Mouse (Mus musculus) WW6 (cell line): ENCODE measurements around the gene Galns.

Experiments
- DNase-seq: peaks from one replicate; pipeline ENCODE4 v3.0.0-alpha.2; 2013; ENCODE audit warnings: low read depth, low spot score

Galns gene

DNA sequence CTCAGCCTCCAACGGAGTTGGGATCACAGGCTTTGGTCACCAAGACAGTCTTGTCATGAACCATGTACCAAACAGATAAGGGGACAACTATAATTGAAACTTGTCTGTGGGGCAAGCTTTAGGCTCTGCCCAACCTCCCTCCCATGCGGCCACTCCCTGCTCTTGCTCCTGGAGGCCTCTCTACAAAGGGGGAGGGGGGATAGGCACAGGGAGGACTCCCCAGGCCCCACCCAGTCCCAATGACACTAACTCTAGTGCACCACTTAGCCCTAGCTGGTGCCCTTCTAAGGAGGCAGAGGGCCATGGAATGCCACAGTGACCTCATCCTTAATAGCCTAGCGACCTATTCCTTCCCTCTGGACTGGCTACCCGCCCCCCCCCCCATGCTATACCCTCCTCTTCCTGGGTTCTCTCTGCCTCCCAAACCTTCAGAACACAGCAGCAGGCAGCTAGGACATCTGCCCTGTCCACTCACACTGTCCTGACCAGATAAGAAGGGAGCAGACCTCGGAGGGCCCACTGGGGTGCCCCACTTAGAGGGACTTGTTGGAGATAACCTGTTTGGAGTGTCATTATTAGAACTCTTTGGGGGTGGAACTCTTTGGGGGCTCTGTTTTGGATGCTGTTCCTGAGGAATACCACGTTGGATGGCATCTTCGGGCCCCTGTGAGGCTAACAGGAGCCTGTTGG is 65.1 kb downstream of the Galns start:
- DNase-seq, result no peak

DNA sequence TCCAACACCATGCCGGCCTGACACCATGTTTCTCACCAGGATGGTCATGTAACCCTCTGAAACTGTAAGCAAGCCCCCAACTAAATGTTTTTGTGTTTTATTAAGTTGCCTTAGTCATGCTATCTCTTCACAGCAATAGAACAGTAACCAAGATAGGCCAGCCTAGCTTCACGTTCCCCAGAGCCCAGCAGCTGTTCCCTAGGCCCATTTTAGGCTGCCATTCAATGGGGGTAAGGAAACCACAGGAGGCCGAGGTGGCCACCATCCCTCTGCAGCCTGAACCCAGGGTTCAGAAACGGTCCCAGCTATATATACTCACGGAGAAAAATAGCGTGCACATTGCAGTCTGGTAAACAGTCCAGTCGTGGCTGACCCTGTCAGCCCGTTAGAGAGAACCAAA is 67.1 kb downstream of the Galns start:
- DNase-seq, result no peak

- no peak for DNase-seq
Measured at GRCm38 (mm10) chr8:122538310-122539076, 72.8 kb downstream of the Galns start.

DNA sequence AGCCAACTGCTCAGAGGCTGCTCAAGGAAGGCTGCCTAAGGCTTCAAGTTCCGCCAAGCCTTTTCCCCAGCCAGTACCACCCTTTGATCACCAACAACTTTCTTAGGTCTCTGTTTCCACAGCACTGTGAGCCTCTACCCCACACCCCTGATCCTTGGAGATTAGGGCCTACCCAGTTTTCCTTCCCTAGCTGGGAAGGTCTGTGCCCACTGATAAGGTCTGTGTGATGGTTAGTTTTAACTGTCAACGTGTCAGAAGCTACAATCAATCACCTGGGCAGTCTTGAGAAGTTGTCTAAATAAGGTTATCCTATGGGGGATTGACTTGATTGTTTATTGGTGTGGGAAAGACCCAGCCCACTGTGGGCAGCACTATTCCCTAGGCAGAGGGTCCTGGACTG is 73.5 kb downstream of the Galns start:
- DNase-seq, result no peak

DNA sequence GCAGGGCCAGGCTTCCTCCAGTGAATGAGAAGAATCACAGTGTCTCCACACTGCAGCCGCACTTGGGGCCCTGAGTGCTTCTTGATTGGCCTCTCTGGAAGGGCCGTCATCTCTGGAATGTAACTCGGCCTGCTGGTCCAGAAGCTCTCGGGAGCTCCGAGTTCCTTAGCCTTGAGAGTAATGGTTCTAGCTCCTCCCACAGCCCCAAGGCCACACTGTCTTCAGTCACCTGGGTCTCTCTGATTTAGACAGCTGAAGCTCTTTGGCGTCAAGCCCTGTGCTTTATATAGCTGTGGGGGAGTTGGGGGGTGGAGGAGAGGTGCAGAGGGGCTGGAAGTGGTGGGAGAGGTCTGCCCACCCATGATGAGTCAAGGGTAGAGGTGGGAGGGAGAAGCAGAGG is 74.2 kb downstream of the Galns start:
- DNase-seq, result no peak

DNA sequence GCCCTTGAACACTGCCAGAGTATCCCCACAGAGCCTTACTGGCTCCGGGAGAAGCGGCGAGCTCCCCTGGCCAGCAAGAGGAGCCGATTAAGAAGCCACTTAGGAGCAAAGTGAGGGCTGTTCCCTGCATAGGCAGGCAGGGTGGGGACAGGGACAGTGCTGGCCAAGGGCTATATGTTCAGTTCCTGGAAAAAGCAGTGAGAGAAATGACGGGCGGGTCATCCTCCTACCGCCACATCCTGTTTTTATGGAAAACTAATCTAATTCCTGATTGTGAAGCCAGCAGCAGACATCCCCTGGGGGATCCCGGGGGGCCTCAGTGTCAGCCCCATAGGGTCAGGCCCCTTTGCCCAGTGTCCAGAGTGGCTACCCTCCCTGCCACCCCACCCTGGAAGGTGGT is 80.0 kb downstream of the Galns start:
- no peak for DNase-seq

DNA sequence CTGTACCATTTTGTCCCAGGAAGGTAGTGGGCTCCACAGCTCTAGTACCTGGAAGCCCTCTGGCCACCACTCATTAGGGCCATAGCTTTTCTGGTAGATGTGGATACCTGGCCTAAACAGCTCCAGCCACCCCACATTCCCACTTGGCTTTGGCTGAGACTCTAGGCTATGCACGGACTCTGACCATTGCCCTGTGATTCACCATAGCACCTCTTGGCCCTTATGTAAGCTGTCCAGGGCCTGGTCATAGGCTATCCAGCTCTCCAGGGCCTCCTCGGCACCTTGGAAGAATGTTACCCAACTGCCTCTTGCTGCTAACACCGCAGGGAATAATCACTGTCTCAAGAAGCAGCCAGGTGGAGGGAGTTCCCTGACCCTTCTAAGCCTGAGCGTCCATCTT is 82.1 kb downstream of the Galns start:
- no peak for DNase-seq
